Mouse (Mus musculus): ENCODE data around the gene Tes3-ps.

The Tes3-ps gene

GRCm38 (mm10) chr13:49505776-49506175, 12.7 kb downstream of the Tes3-ps start:
- no peak for DNase-seq

- DNase-seq, result peak; percentile 37
These were observed 14.1 kb downstream of the Tes3-ps start for GRCm38 (mm10) chr13:49507176-49507575.

- peak; percentile 32 for DNase-seq
These were observed 25.6 kb downstream of the Tes3-ps start for GRCm38 (mm10) chr13:49518761-49519160.

GRCm38 (mm10) chr13:49526235-49526634, 33.1 kb downstream of the Tes3-ps start:
- DNase-seq, result no peak

GRCm38 (mm10) chr13:49530636-49531035, 37.5 kb downstream of the Tes3-ps start:
- no peak for DNase-seq

GRCm38 (mm10) chr13:49536946-49537345, 43.8 kb downstream of the Tes3-ps start:
- no peak for DNase-seq

- no peak for DNase-seq
These were observed 45.6 kb downstream of the Tes3-ps start for GRCm38 (mm10) chr13:49538693-49539092.

GRCm38 (mm10) chr13:49544279-49544678, 51.2 kb downstream of the Tes3-ps start, which contains the start of gene Aspn:
TSS of gene Aspn (plus strand) at chr13:49544443.
- no peak for DNase-seq

- peak; percentile 42 for DNase-seq
These were observed 52.5 kb downstream of the Tes3-ps start for GRCm38 (mm10) chr13:49545646-49546045.

All from lung, postnatal 10 days (tissue).